Mouse (Mus musculus) testis, adult 2 months (tissue): ENCODE measurements around the gene Fyn. TPM values are rescaled to one million over a fixed set of nuclear protein-coding genes. Genes with fewer than 3 reads are reported as not detected.

Source experiments
- H3K27ac ChIP-seq: fragments of 200-500 bp; 2 replicates; pipeline ENCODE4 v1.5.1; 2012; ENCODE audit warnings: low read depth, low read length; ENCODE audit not compliant: control insufficient read depth, insufficient read depth
- H3K27me3 ChIP-seq: fragments of 200-500 bp; 2 replicates; pipeline ENCODE4 v1.6.1; 2012; ENCODE audit warnings: mild to moderate bottlenecking, low read length, moderate library complexity; ENCODE audit not compliant: control insufficient read depth, insufficient read depth
- H3K36me3 ChIP-seq: fragments of 200-500 bp; 2 replicates; pipeline ENCODE4 v1.6.1; 2012; ENCODE audit warnings: mild to moderate bottlenecking, low read length; ENCODE audit not compliant: control insufficient read depth, insufficient read depth
- H3K4me1 ChIP-seq: fragments of 200-500 bp; 2 replicates; pipeline ENCODE4 v1.6.1; 2012; ENCODE audit warnings: low read length; ENCODE audit not compliant: control insufficient read depth, insufficient read depth
- H3K4me3 ChIP-seq: fragments of 200-500 bp; 2 replicates; pipeline ENCODE4 v1.5.1; 2012; ENCODE audit warnings: low read depth, mild to moderate bottlenecking, low read length, moderate library complexity, mixed read lengths; ENCODE audit not compliant: control insufficient read depth
- CTCF ChIP-seq: fragments of 200-500 bp; IDR thresholded peaks from 2 replicates; pipeline ENCODE4 v1.5.1; 2012; ENCODE audit warnings: low read depth, mild to moderate bottlenecking, inconsistent platforms, low read length, moderate library complexity; ENCODE audit not compliant: control insufficient read depth, insufficient read depth, insufficient replicate concordance
- POLR2A ChIP-seq: fragments of 200-500 bp; IDR thresholded peaks from 2 replicates; pipeline ENCODE4 v1.6.1; 2012; ENCODE audit warnings: low read depth, mild to moderate bottlenecking, inconsistent platforms, low read length, moderate library complexity; ENCODE audit not compliant: control insufficient read depth
- polyA plus RNA-seq: library from polyadenylated mRNA; depleted of rRNA; stranded (reverse); fragments of >200 nt; gene quantifications from 2 replicates; pipeline ENCODE4 v1.2.3, GENCODE M21; 2012

The Fyn gene
- polyA plus RNA-seq, 1 experiment = 18.8 TPM

- H3K36me3 ChIP-seq = no peaks in the 10 kb centered on the region
- H3K4me3 ChIP-seq = peak overlapping the region; percentile 83
- no peaks in the 10 kb centered on the region for H3K27me3 ChIP-seq
- peak overlapping the region; percentile 59 for H3K27ac ChIP-seq
- peaks cover 6% of the 10 kb centered on the region for H3K4me1 ChIP-seq
- TF ChIP-seq POLR2A (peak; percentile 82), CTCF (no peak)
Observed at GRCm38 (mm10) chr10:39369502-39369931, 862 bp downstream of the Fyn start.

GRCm38 (mm10) chr10:39369977-39370785, 1.5 kb downstream of the Fyn start:
- peak overlapping the region; percentile 44 for H3K27ac ChIP-seq
- H3K4me3 ChIP-seq = peak overlapping the region; percentile 83
- TF ChIP-seq CTCF (no peak), POLR2A (no peak)
- H3K4me1 ChIP-seq = peaks cover 10% of the 10 kb centered on the region
- no peaks in the 10 kb centered on the region for H3K27me3 ChIP-seq
- no peaks in the 10 kb centered on the region for H3K36me3 ChIP-seq

GRCm38 (mm10) chr10:39370786-39371221, 2.1 kb downstream of the Fyn start:
- no peak overlapping the region for H3K27ac ChIP-seq
- H3K4me1 ChIP-seq = peaks cover 10% of the 10 kb centered on the region
- H3K27me3 ChIP-seq = no peaks in the 10 kb centered on the region
- H3K36me3 ChIP-seq = no peaks in the 10 kb centered on the region
- TF ChIP-seq POLR2A (no peak), CTCF (no peak)
- peak overlapping the region; percentile 56 for H3K4me3 ChIP-seq

- TF ChIP-seq CTCF = no peak
- no peak for TF ChIP-seq POLR2A
- no peaks in the 10 kb centered on the region for H3K36me3 ChIP-seq
- no peak overlapping the region; the same call in 1 of the 2 replicates for H3K27ac ChIP-seq
- H3K27me3 ChIP-seq = no peaks in the 10 kb centered on the region
- H3K4me1 ChIP-seq = peaks cover 10% of the 10 kb centered on the region
- H3K4me3 ChIP-seq = peak overlapping the region; percentile 25
Observed at GRCm38 (mm10) chr10:39371467-39371866, 2.8 kb downstream of the Fyn start.

- no peak for TF ChIP-seq CTCF
- no peak for TF ChIP-seq POLR2A
- Histone ChIP-seq H3K27ac (no peak overlapping the region), H3K27me3 (no peaks in the 10 kb centered on the region), H3K4me3 (no peak overlapping the region), H3K36me3 (no peaks in the 10 kb centered on the region), H3K4me1 (peaks cover 10% of the 10 kb centered on the region)
Observed at GRCm38 (mm10) chr10:39371991-39372390, 3.3 kb downstream of the Fyn start.

- Histone ChIP-seq H3K4me1 (peaks cover 4% of the 10 kb centered on the region), H3K27me3 (no peaks in the 10 kb centered on the region), H3K36me3 (no peaks in the 10 kb centered on the region), H3K27ac (no peak overlapping the region), H3K4me3 (no peak overlapping the region)
- TF ChIP-seq POLR2A (no peak), CTCF (no peak)
Observed at GRCm38 (mm10) chr10:39376676-39377075, 8.0 kb downstream of the Fyn start.

GRCm38 (mm10) chr10:39377219-39377618, 8.6 kb downstream of the Fyn start:
- H3K36me3 ChIP-seq = no peaks in the 10 kb centered on the region
- H3K27me3 ChIP-seq = no peaks in the 10 kb centered on the region
- no peak overlapping the region for H3K27ac ChIP-seq
- TF ChIP-seq CTCF = no peak
- TF ChIP-seq POLR2A = no peak
- H3K4me3 ChIP-seq = no peak overlapping the region
- H3K4me1 ChIP-seq = peaks cover 4% of the 10 kb centered on the region
